Mouse (Mus musculus): ENCODE data around the gene Tnfrsf25. TPM values are rescaled to one million over a fixed set of nuclear protein-coding genes. Genes with fewer than 3 reads are reported as not detected.
A peak's percentile ranks its signal among the peaks of the same experiment; 100 is the strongest.

Tnfrsf25 gene
- polyA plus RNA-seq, 1 experiment from 2014 or later = 1.2 TPM

DNA sequence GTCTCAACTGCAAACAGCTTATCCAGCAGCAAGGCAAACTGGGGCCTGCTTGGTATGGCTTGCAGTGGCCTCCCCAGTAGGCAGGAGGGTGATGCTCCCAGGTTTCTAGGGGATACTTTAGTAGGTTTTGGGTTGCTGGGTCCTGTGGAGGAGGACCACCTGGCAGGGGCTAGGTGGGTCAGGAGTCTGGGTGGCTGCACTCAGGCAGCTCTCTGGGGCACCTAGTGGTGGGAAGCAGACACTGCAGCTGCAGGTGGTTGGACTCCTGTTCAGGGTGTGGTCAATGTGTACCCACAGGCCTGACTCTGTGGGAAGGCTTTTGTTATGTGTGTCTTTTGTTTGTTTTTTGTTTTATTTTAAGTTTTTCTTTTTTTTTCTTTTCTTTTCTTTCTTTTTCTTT is 18.8 kb downstream of the Tnfrsf25 start:
- no peak for ATAC-seq
- H3K9ac ChIP-seq (ENCODE audit: low read depth, low read length) = no peak overlapping the region
- peak; percentile 85 for TF ChIP-seq CTCF (IDR thresholded peaks at IDR 0.05; ENCODE audit: low read depth)

DNA sequence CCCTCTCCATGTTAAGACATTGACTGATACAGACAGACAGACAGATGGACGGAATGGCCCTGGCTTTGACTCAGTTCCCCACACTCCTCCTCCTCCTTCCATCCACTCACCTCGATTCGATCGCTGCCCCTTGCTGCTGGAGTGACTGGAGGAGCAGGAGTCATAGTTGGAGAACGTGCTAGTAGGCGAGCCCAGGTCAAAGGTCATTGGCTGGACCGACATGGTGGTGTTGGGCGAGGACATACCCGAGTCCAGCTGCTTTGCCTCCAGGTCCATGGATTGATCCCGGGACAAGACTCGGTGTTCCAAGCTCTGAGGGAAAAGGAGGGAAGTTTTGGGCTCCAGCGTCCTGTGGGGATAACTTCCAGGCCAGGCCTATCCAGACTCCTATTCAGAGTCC is 19.6 kb downstream of the Tnfrsf25 start:
- H3K36me3 ChIP-seq (ENCODE audit: control insufficient read depth, insufficient read depth) = no peaks in the 10 kb centered on the region
- TF ChIP-seq CTCF (IDR thresholded peaks at IDR 0.05; ENCODE audit: low read depth) = no peak
- H3K4me3 ChIP-seq (ENCODE audit: low read depth, low read length) = no peak overlapping the region
- H3K4me2 ChIP-seq (replicated peaks; ENCODE audit: low read depth) = no peak overlapping the region
- H3K27me3 ChIP-seq (replicated peaks; ENCODE audit: control insufficient read depth, insufficient read depth, low read length) = peaks cover 24% of the 10 kb centered on the region; the same call in 1 of the 2 replicates
- no peaks in the 10 kb centered on the region for H3K9me3 ChIP-seq (ENCODE audit: control insufficient read depth)
- ATAC-seq = no peak
- 62% methylated on average over 12 of the region's 12 CpGs for WGBS
- H3K4me1 ChIP-seq (replicated peaks; ENCODE audit: control insufficient read depth, insufficient read depth, low read length) = no peaks in the 10 kb centered on the region; the same call in none of the 2 replicates
- no peak overlapping the region for H3K9ac ChIP-seq (ENCODE audit: low read depth, low read length)
- H3K27ac ChIP-seq (ENCODE audit: low read depth, low read length) = no peak overlapping the region

More for the DNA sequence above, 18.8 kb downstream of the Tnfrsf25 start:
- H3K4me3 ChIP-seq (ENCODE audit: low read depth, low read length) = no peak overlapping the region
- no peaks in the 10 kb centered on the region; the same call in none of the 2 replicates for H3K4me1 ChIP-seq (replicated peaks; ENCODE audit: control insufficient read depth, insufficient read depth, low read length)
- no peaks in the 10 kb centered on the region for H3K36me3 ChIP-seq (ENCODE audit: control insufficient read depth, insufficient read depth)
- H3K4me2 ChIP-seq (replicated peaks; ENCODE audit: low read depth) = no peak overlapping the region
- H3K9me3 ChIP-seq (ENCODE audit: control insufficient read depth) = no peaks in the 10 kb centered on the region
- H3K27ac ChIP-seq (ENCODE audit: low read depth, low read length) = no peak overlapping the region
- H3K27me3 ChIP-seq (replicated peaks; ENCODE audit: control insufficient read depth, insufficient read depth, low read length) = peaks cover 26% of the 10 kb centered on the region; the same call in 1 of the 2 replicates

DNA sequence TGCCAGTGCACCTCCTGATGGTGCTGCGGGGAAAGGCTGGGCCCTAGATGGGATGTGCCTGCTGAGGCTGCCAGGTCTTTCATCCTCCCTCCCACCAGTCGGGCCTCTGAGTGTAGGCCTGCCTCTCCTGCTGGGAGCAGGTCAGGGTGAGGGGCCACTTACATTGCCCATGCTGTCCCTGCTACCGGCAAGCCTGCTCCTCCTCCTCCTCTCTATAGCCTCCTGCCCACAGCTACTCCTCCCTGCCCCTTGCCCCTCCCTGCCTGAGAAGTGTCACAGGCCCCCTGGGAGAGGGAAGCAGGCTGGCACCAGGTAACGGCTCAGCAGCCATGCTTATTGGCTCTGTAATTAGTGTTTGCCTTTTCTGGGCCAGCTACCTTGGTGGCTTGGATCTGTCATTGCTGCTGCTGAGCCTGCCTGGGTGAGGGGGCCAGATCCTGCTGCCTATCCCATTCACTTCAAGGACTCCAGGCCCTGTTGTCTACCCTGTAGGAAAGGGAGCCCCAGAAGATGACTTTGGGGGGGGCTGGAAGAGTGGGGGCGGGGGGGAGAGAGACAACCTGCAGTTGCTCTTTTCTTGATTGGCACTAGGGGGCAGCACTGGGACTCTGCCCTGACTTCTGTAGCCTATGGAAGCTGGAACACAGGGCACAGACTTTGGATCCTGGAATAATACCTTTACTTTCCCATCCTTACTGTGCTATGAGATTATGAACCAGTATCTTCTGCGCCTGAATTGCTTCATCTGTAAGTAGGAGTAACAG is 20.6 kb downstream of the Tnfrsf25 start:
- no peak overlapping the region for H3K9ac ChIP-seq (ENCODE audit: low read depth, low read length)
- peaks cover 19% of the 10 kb centered on the region; the same call in 1 of the 2 replicates for H3K27me3 ChIP-seq (replicated peaks; ENCODE audit: control insufficient read depth, insufficient read depth, low read length)
- no peaks in the 10 kb centered on the region for H3K9me3 ChIP-seq (ENCODE audit: control insufficient read depth)
- H3K4me2 ChIP-seq (replicated peaks; ENCODE audit: low read depth) = no peak overlapping the region
- no peak for ATAC-seq
- 43% methylated on average over 6 of the region's 6 CpGs for WGBS
- H3K4me1 ChIP-seq (replicated peaks; ENCODE audit: control insufficient read depth, insufficient read depth, low read length) = no peaks in the 10 kb centered on the region; the same call in 1 of the 2 replicates
- no peaks in the 10 kb centered on the region for H3K36me3 ChIP-seq (ENCODE audit: control insufficient read depth, insufficient read depth)
- H3K4me3 ChIP-seq (ENCODE audit: low read depth, low read length) = no peak overlapping the region
- peak; percentile 80 for TF ChIP-seq CTCF (IDR thresholded peaks at IDR 0.05; ENCODE audit: low read depth)
- no peak overlapping the region for H3K27ac ChIP-seq (ENCODE audit: low read depth, low read length)

DNA sequence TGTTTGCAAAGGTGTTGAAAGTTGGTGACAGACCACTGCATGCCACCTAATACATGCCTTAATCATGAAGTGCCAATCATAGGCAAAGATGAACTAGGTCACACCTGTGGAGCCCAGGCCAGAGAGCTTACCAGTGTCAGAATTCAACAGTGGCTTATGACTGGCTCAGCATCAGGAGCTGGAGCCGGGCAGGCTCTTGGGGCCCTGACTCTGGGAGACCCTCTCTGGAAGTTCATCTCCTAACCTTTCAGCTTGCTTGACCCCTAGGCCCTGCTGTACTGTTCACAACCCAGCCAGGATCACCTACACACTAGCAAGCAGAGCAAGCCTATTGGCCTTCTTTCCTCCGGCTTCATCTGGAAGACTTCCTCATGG is 21.1 kb downstream of the Tnfrsf25 start:
- H3K4me1 ChIP-seq (replicated peaks; ENCODE audit: control insufficient read depth, insufficient read depth, low read length) = no peaks in the 10 kb centered on the region; the same call in 1 of the 2 replicates
- no peaks in the 10 kb centered on the region for H3K36me3 ChIP-seq (ENCODE audit: control insufficient read depth, insufficient read depth)
- H3K9me3 ChIP-seq (ENCODE audit: control insufficient read depth) = no peaks in the 10 kb centered on the region
- no peak overlapping the region for H3K4me3 ChIP-seq (ENCODE audit: low read depth, low read length)
- peaks cover 18% of the 10 kb centered on the region; the same call in 1 of the 2 replicates for H3K27me3 ChIP-seq (replicated peaks; ENCODE audit: control insufficient read depth, insufficient read depth, low read length)
- 98% methylated on average over 2 of the region's 2 CpGs for WGBS
- no peak overlapping the region for H3K4me2 ChIP-seq (replicated peaks; ENCODE audit: low read depth)
- no peak overlapping the region for H3K9ac ChIP-seq (ENCODE audit: low read depth, low read length)
- ATAC-seq = no peak
- TF ChIP-seq CTCF (IDR thresholded peaks at IDR 0.05; ENCODE audit: low read depth) = no peak
- no peak overlapping the region for H3K27ac ChIP-seq (ENCODE audit: low read depth, low read length)

DNA sequence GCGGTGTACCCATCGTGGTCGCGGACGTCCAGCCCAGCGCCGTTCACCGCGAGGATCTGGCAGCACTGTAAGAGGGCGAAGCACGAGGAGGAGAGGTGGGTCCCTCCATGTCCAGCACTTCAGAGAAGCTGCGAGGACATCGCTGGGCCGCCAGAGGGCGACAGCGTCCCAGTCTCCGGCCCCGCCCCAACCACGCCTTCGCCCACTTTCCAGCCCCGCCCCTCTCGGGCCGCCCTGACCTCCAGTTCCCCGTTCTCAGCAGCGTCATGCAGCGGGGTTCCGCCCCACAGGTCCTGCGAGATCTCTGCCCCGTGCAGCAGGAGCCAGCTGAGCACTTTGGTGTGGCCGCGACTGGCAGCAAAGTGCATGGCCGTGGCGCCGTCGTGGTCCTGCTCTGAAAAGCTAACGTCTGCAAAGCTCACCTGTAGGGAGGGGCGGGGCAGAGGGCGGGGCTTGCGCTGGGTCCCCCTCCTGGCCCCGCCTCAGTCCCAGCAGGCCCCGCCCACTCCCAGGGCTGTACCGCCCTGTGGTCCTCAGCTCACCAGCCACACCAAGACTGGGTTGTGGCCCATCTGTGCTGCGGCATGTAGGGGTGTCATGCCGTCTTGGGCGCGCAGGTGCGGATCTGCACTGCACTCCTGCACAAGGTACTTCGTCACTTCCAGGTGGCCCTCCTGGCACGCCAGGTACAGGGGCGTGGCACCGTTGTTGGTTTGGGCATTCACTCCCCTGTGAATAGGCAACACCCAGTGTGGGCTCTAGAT is 22.9 kb downstream of the Tnfrsf25 start:
- H3K9ac ChIP-seq (ENCODE audit: low read depth, low read length) = no peak overlapping the region
- no peaks in the 10 kb centered on the region for H3K4me1 ChIP-seq (replicated peaks; ENCODE audit: control insufficient read depth, insufficient read depth, low read length)
- no peak overlapping the region for H3K27ac ChIP-seq (ENCODE audit: low read depth, low read length)
- WGBS = 2% methylated on average over 46 of the region's 51 CpGs
- H3K4me2 ChIP-seq (replicated peaks; ENCODE audit: low read depth) = peak overlapping the region; percentile 75
- peaks cover 8% of the 10 kb centered on the region; the same call in 1 of the 2 replicates for H3K27me3 ChIP-seq (replicated peaks; ENCODE audit: control insufficient read depth, insufficient read depth, low read length)
- TF ChIP-seq CTCF (IDR thresholded peaks at IDR 0.05; ENCODE audit: low read depth) = peak; percentile 98
- H3K4me3 ChIP-seq (ENCODE audit: low read depth, low read length) = peak overlapping the region; percentile 37
- peak; percentile 87 for ATAC-seq
- no peaks in the 10 kb centered on the region for H3K36me3 ChIP-seq (ENCODE audit: control insufficient read depth, insufficient read depth)
- no peaks in the 10 kb centered on the region for H3K9me3 ChIP-seq (ENCODE audit: control insufficient read depth)

DNA sequence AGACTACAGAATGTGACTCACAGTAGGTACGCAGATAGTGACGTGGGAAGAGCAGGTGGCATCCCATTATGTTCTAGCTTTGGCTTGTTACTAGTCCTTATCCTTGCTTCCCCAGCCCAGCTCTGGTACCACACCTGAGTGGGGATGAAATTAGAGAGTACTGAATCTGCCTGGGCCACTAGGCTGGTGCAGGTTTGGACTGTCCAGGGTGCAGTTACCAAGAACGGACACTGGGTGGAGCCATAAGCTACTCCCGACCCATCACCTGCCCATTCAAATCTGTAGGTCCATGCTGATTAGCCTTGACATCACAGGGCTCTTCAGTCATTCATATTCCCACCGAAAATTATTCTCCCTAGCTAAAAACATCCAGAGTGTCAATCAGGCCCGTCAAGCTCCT is 24.7 kb downstream of the Tnfrsf25 start:
- no peak overlapping the region for H3K9ac ChIP-seq (ENCODE audit: low read depth, low read length)
- WGBS = 32% methylated on average over 6 of the region's 6 CpGs
- no peak for ATAC-seq
- TF ChIP-seq CTCF (IDR thresholded peaks at IDR 0.05; ENCODE audit: low read depth) = peak; percentile 86
- H3K4me2 ChIP-seq (replicated peaks; ENCODE audit: low read depth) = no peak overlapping the region
- H3K27me3 ChIP-seq (replicated peaks; ENCODE audit: control insufficient read depth, insufficient read depth, low read length) = peaks cover 5% of the 10 kb centered on the region; the same call in 1 of the 2 replicates
- H3K9me3 ChIP-seq (ENCODE audit: control insufficient read depth) = no peaks in the 10 kb centered on the region
- H3K4me1 ChIP-seq (replicated peaks; ENCODE audit: control insufficient read depth, insufficient read depth, low read length) = no peaks in the 10 kb centered on the region
- no peak overlapping the region for H3K27ac ChIP-seq (ENCODE audit: low read depth, low read length)
- no peaks in the 10 kb centered on the region for H3K36me3 ChIP-seq (ENCODE audit: control insufficient read depth, insufficient read depth)
- H3K4me3 ChIP-seq (ENCODE audit: low read depth, low read length) = no peak overlapping the region

Measured in intestine, postnatal 0 days (tissue).